Mouse (Mus musculus) spleen, adult 2 months (tissue): ENCODE results near the gene Rbfox1.

Source experiments
- CTCF ChIP-seq: fragments of 200-500 bp; IDR thresholded peaks from 2 replicates; pipeline ENCODE4 v1.5.1; 2011; ENCODE audit warnings: mild to moderate bottlenecking, inconsistent platforms; ENCODE audit not compliant: insufficient read depth, insufficient read length, insufficient replicate concordance; ENCODE audit errors: extremely low read depth
- POLR2A ChIP-seq: fragments of 200-500 bp; IDR thresholded peaks from 2 replicates; pipeline ENCODE4 v1.6.1; 2011; ENCODE audit warnings: low read depth, low read length, inconsistent platforms

GRCm38 (mm10) chr16:6128314-6128713 lies 243.2 kb downstream of the Rbfox1 start:
- TF ChIP-seq CTCF (no peak), POLR2A (no peak)
